Mouse (Mus musculus) hindbrain, embryonic 16.5 days (tissue): ENCODE results near the gene Zfp932. TPM values are rescaled to one million over a fixed set of nuclear protein-coding genes. Genes with fewer than 3 reads are reported as not detected.
"Not testable (repeated sequence)": the region's sequence is repeated elsewhere in the genome, so short reads cannot be mapped to it uniquely, and the experiment has no call there.

ENCODE experiments used
- ATAC-seq: fragments of 200-750 bp; cut with Nextera tagmentation; 2 replicates; pipeline ENCODE4 v1.8.0; 2017; ENCODE audit warnings: moderate TSS enrichment, moderate library complexity
- H3K27ac ChIP-seq: fragments of 300-500 bp; sonication (generic); 2 replicates; pipeline ENCODE4 v1.5.1; 2014; ENCODE audit warnings: low read depth, mild to moderate bottlenecking, control low read depth, low read length, moderate library complexity
- H3K27me3 ChIP-seq: fragments of 300-500 bp; sonication (generic); replicated peaks from 2 replicates; pipeline ENCODE4 v1.6.1; 2014; ENCODE audit warnings: low read length; ENCODE audit not compliant: control insufficient read depth, insufficient read depth
- H3K36me3 ChIP-seq: fragments of 300-500 bp; sonication (generic); 2 replicates; pipeline ENCODE4 v1.6.1; 2014; ENCODE audit warnings: mild to moderate bottlenecking, low read length, moderate library complexity, mixed read lengths; ENCODE audit not compliant: control insufficient read depth, insufficient read depth
- H3K4me1 ChIP-seq: fragments of 300-500 bp; sonication (generic); 2 replicates; pipeline ENCODE4 v1.6.1; 2014; ENCODE audit warnings: low read depth, low read length; ENCODE audit not compliant: control insufficient read depth, insufficient read depth
- H3K4me2 ChIP-seq: fragments of 300-500 bp; sonication (generic); 2 replicates; pipeline ENCODE4 v1.6.1; 2014; ENCODE audit warnings: mild to moderate bottlenecking, low read length, control low read depth, moderate library complexity
- H3K4me3 ChIP-seq: fragments of 300-500 bp; sonication (generic); 2 replicates; pipeline ENCODE4 v1.5.1; 2014; ENCODE audit warnings: mild to moderate bottlenecking, low read length, control low read depth, moderate library complexity
- H3K9ac ChIP-seq: fragments of 300-500 bp; sonication (generic); 2 replicates; pipeline ENCODE4 v1.6.1; 2014; ENCODE audit warnings: low read depth, mild to moderate bottlenecking, control low read depth, low read length, moderate library complexity
- H3K9me3 ChIP-seq: fragments of 300-500 bp; sonication (generic); 2 replicates; pipeline ENCODE4 v1.6.1; 2014; ENCODE audit warnings: mild to moderate bottlenecking, low read length, moderate library complexity; ENCODE audit not compliant: control insufficient read depth
- WGBS: fragments of 180-500 bp; shearing (Covaris S2); extraction: QIAGEN DNeasy Blood & Tissue Kit; methylation state at CpG from one replicate; pipeline ENCODE4 v1.1.7; 2014; 5-methylcytosine and 5-hydroxymethylcytosine counted together
- polyA plus RNA-seq: library from polyadenylated mRNA; unstranded; fragments of >200 nt; fragmentation: Nextera tagmentation; extraction: Ambion mirVana; gene quantifications from 2 replicates; pipeline ENCODE4 v1.2.1, GENCODE M21; 2015

The Zfp932 gene
- polyA plus RNA-seq = 21.2 and 21.8 TPM in 2 replicates

GRCm38 (mm10) chr5:109996026-109996937 lies at the start of gene Zfp932:
TSS of gene Zfp932 (plus strand) at chr5:109996521.
- H3K4me1 ChIP-seq, H3K27ac ChIP-seq, H3K27me3 ChIP-seq, H3K9ac ChIP-seq, H3K4me3 ChIP-seq, ATAC-seq, H3K36me3 ChIP-seq, H3K9me3 ChIP-seq, H3K4me2 ChIP-seq: not testable (repeated sequence)
- WGBS = no CpG with 5 or more reads among the region's 24 CpGs

- no peak overlapping the region for H3K4me2 ChIP-seq
- WGBS = no CpG with 5 or more reads among the region's 1 CpGs
- H3K27ac ChIP-seq = no peak overlapping the region
- no peaks in the 10 kb centered on the region for H3K36me3 ChIP-seq
- H3K4me1 ChIP-seq = no peaks in the 10 kb centered on the region
- no peaks in the 10 kb centered on the region for H3K9me3 ChIP-seq
- no peak for ATAC-seq
- H3K27me3 ChIP-seq = no peaks in the 10 kb centered on the region
- H3K4me3 ChIP-seq = no peak overlapping the region
- no peak overlapping the region for H3K9ac ChIP-seq
These were observed 46.0 kb upstream of the Zfp932 start for GRCm38 (mm10) chr5:109950281-109950680.

GRCm38 (mm10) chr5:109980743-109981142 lies 15.6 kb upstream of the Zfp932 start:
- not testable (repeated sequence) for H3K9ac ChIP-seq, H3K4me1 ChIP-seq, H3K27ac ChIP-seq, H3K4me3 ChIP-seq, H3K36me3 ChIP-seq, H3K4me2 ChIP-seq, ATAC-seq, H3K9me3 ChIP-seq, H3K27me3 ChIP-seq
- no CpG with 5 or more reads among the region's 2 CpGs for WGBS

GRCm38 (mm10) chr5:109995461-109995860 lies 860 bp upstream of the Zfp932 start:
- not testable (repeated sequence) for H3K27me3 ChIP-seq, H3K27ac ChIP-seq, H3K4me3 ChIP-seq, ATAC-seq, H3K4me2 ChIP-seq, H3K9me3 ChIP-seq, H3K9ac ChIP-seq, H3K36me3 ChIP-seq, H3K4me1 ChIP-seq
- WGBS = no CpG with 5 or more reads among the region's 10 CpGs

- H3K27me3 ChIP-seq, H3K4me2 ChIP-seq, H3K9ac ChIP-seq, H3K4me1 ChIP-seq, H3K36me3 ChIP-seq, H3K4me3 ChIP-seq, ATAC-seq, H3K27ac ChIP-seq: not testable (repeated sequence)
- 90% methylated on average over 10 of the region's 10 CpGs for WGBS
- peaks cover 15% of the 10 kb centered on the region for H3K9me3 ChIP-seq
These were observed 19.5 kb downstream of the Zfp932 start for GRCm38 (mm10) chr5:110015775-110016174.

GRCm38 (mm10) chr5:110023273-110023672 lies 27.0 kb downstream of the Zfp932 start:
- H3K4me3 ChIP-seq = peak overlapping the region; percentile 30
- peak overlapping the region; percentile 38 for H3K9ac ChIP-seq
- H3K4me2 ChIP-seq = peak overlapping the region; percentile 49
- WGBS = 51% methylated on average over 9 of the region's 9 CpGs
- H3K36me3 ChIP-seq = no peaks in the 10 kb centered on the region
- H3K27ac ChIP-seq = peak overlapping the region; percentile 63; the same call in 1 of the 2 replicates
- H3K9me3 ChIP-seq = peaks cover 7% of the 10 kb centered on the region; the same call in 1 of the 2 replicates
- no peaks in the 10 kb centered on the region for H3K27me3 ChIP-seq
- ATAC-seq = peak; percentile 42
- H3K4me1 ChIP-seq = no peaks in the 10 kb centered on the region

- Histone ChIP-seq H3K4me3 (peak overlapping the region; percentile 30), H3K27ac (peak overlapping the region; percentile 63; the same call in 1 of the 2 replicates), H3K9ac (peak overlapping the region; percentile 38), H3K4me2 (peak overlapping the region; percentile 49)
- peak; percentile 91 for ATAC-seq
- H3K27me3 ChIP-seq, H3K9me3 ChIP-seq, H3K4me1 ChIP-seq, H3K36me3 ChIP-seq: not testable (repeated sequence)
- 45% methylated on average over 8 of the region's 8 CpGs for WGBS
These were observed 27.5 kb downstream of the Zfp932 start for GRCm38 (mm10) chr5:110023694-110024427.

GRCm38 (mm10) chr5:110057637-110058408 lies 61.5 kb downstream of the Zfp932 start:
- Histone ChIP-seq H3K4me1 (no peaks in the 10 kb centered on the region), H3K9me3 (peaks cover 4% of the 10 kb centered on the region), H3K27me3 (no peaks in the 10 kb centered on the region), H3K9ac (peak overlapping the region; percentile 58), H3K27ac (peak overlapping the region; percentile 77), H3K4me3 (peak overlapping the region; percentile 46), H3K4me2 (peak overlapping the region; percentile 48), H3K36me3 (no peaks in the 10 kb centered on the region)
- peak; percentile 100 for ATAC-seq
- 3% methylated on average over 19 of the region's 19 CpGs for WGBS
